Mouse (Mus musculus) forebrain, postnatal 0 days (tissue): Measurements from ENCODE around the gene Gm28036. TPM values are rescaled to one million over a fixed set of nuclear protein-coding genes. Genes with fewer than 3 reads are reported as not detected.
A peak's percentile ranks its signal among the peaks of the same experiment; 100 is the strongest.

Experiments
- ATAC-seq: fragments of 200-750 bp; cut with Nextera tagmentation; 2 replicates; pipeline ENCODE4 v1.8.0; 2017; ENCODE audit warnings: mild to moderate bottlenecking, moderate library complexity
- DNase-seq: peaks from one replicate; pipeline ENCODE4 v3.0.0-alpha.2; 2015
- H3K27ac ChIP-seq: fragments of 300-500 bp; sonication (generic); 2 replicates; pipeline ENCODE4 v1.5.1; 2014; ENCODE audit warnings: low read depth, mild to moderate bottlenecking, antibody characterized with exemption, low read length, moderate library complexity, mixed read lengths
- H3K27me3 ChIP-seq: fragments of 300-500 bp; sonication (generic); 2 replicates; pipeline ENCODE4 v1.6.1; 2014; ENCODE audit warnings: mild to moderate bottlenecking, low read length, mixed read lengths; ENCODE audit not compliant: insufficient read depth
- H3K36me3 ChIP-seq: fragments of 300-500 bp; sonication (generic); 2 replicates; pipeline ENCODE4 v1.6.1; 2014; ENCODE audit warnings: mild to moderate bottlenecking, moderate library complexity; ENCODE audit not compliant: insufficient read depth
- H3K4me1 ChIP-seq: fragments of 300-500 bp; sonication (generic); 2 replicates; pipeline ENCODE4 v1.6.1; 2014; ENCODE audit warnings: antibody characterized with exemption; ENCODE audit not compliant: insufficient read depth
- H3K4me2 ChIP-seq: fragments of 300-500 bp; sonication (generic); 2 replicates; pipeline ENCODE4 v1.6.1; 2014; ENCODE audit warnings: low read depth, mild to moderate bottlenecking, moderate library complexity
- H3K4me3 ChIP-seq: fragments of 300-500 bp; sonication (generic); 2 replicates; pipeline ENCODE4 v1.5.1; 2014; ENCODE audit warnings: low read depth, low read length, mixed read lengths
- H3K9ac ChIP-seq: fragments of 300-500 bp; sonication (generic); 2 replicates; pipeline ENCODE4 v1.6.1; 2014; ENCODE audit warnings: mild to moderate bottlenecking
- H3K9me3 ChIP-seq: fragments of 300-500 bp; sonication (generic); 2 replicates; pipeline ENCODE4 v1.6.1; 2016; ENCODE audit warnings: low read length
- CTCF ChIP-seq: sonication (generic); IDR thresholded peaks from 2 replicates; pipeline ENCODE4 v1.5.1; 2016; ENCODE audit warnings: antibody characterized with exemption, control low read depth, low read depth
- WGBS: fragments of 180-500 bp; shearing (Covaris S2); extraction: QIAGEN DNeasy Blood & Tissue Kit; methylation state at CpG from one replicate; pipeline ENCODE4 v1.1.7; 2014; 5-methylcytosine and 5-hydroxymethylcytosine counted together
- polyA plus RNA-seq: library from polyadenylated mRNA; unstranded; fragments of >200 nt; fragmentation: Nextera tagmentation; extraction: Ambion mirVana; gene quantifications from 2 replicates; pipeline ENCODE4 v1.2.1, GENCODE M21; 2015
- total RNA-seq: library from RNA; depleted of rRNA; stranded (reverse); fragments of >200 nt; gene quantifications from 2 replicates; pipeline ENCODE4 v1.2.3, GENCODE M21; 2014

Gm28036 gene
- total and polyA plus RNA-seq, 2 experiments from 2014 or later = 13.0 to 14.4 TPM

DNA sequence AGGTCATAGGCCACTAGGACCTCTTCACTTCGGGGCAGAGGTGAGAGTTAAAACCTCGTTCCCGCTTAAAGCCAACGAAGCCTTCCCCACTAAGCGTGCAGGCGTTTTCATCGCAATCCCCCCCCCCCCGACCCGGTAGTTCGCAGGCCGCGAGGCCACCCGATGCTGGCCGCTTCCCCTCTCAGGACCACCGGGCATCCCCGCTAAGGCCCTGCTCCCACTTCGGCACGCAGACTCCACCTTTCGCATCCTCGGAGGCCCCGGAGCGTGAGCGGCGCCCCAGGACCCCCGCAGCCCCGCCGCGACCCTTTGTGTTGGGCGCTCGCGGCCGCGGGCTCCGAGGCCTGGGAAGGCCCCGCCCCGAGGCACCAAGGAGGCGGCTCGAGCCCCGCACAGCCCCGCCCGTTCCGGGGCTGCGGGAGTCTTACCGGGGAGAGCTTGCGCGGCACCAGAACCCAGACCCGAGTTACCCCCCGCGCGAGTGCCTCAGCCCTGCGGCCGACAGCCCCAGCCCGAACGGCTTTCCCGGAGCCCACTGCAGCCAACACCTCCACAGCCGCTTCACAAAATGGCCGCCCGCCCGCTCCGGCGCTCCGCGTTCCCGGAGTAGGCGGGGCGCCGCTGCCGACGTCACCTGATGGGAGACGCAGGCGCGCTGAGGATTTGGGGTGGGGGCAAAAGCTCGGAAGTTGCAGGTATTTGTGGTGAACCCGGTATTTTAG, 15.4 kb downstream of the Gm28036 start, which contains the start of the genes Cpne1 and Rbm12:
Gene Cpne1, minus strand, starts transcription at position 608 of the 722 bp plus-strand sequence.
Gene Rbm12, minus strand, starts transcription at position 621 of the 722 bp plus-strand sequence.
- DNase-seq = peak; percentile 96
- peaks cover 8% of the 10 kb centered on the region for H3K4me1 ChIP-seq
- no peaks in the 10 kb centered on the region for H3K9me3 ChIP-seq
- peak within 1 kb of the TSS; percentile 99 for H3K4me3 ChIP-seq
- peak within 1 kb of the TSS; percentile 99 for H3K9ac ChIP-seq
- no peak for TF ChIP-seq CTCF
- H3K36me3 ChIP-seq = no peaks in the 10 kb centered on the region
- WGBS = 2% methylated on average over 74 of the region's 74 CpGs
- H3K27ac ChIP-seq = peak within 1 kb of the TSS; percentile 93
- no peaks in the 10 kb centered on the region for H3K27me3 ChIP-seq
- ATAC-seq = peak; percentile 97
- H3K4me2 ChIP-seq = peak within 1 kb of the TSS; percentile 54

DNA sequence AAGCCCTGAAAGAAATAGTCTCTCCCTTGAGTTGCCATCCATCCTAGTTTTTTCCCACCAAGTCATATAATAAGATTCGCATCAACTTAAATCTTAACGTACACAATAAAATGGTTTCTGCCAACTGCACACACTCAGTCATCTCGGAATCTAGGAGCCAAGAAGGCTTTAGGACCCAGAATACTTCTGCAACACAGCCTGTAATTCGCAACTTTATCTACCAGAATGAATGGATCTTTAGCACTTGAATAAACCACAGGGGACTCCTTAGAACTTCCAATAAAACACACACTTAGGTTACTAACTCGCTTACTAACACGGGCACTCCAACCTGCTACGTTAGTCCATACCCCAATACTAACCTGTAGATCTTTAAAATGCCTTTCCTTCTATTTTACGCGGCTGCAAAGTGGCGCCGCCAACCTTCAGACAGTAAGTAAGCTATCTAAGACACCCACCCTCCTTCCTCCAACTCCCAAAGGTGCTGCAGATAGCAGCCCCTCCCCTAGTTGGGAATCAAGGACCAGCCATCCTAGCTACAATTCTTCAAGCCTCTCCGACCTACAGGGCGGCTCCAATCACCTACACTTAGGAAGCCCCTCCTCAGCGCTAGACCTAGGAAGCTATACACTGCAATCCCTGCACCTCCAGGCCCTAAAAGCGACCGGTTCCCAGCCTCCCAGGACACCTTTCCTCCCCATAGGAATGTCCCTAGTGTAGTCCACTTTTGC, 16.1 kb downstream of the Gm28036 start:
- Histone ChIP-seq H3K4me1 (peaks cover 8% of the 10 kb centered on the region), H3K27me3 (no peaks in the 10 kb centered on the region), H3K4me2 (peak overlapping the region; percentile 54), H3K4me3 (peak overlapping the region; percentile 99), H3K27ac (peak overlapping the region; percentile 93), H3K9me3 (no peaks in the 10 kb centered on the region), H3K36me3 (no peaks in the 10 kb centered on the region), H3K9ac (peak overlapping the region; percentile 99)
- ATAC-seq = peak; percentile 70
- DNase-seq = peak; percentile 54
- under 1% methylated on average over 16 of the region's 16 CpGs for WGBS
- no peak for TF ChIP-seq CTCF

DNA sequence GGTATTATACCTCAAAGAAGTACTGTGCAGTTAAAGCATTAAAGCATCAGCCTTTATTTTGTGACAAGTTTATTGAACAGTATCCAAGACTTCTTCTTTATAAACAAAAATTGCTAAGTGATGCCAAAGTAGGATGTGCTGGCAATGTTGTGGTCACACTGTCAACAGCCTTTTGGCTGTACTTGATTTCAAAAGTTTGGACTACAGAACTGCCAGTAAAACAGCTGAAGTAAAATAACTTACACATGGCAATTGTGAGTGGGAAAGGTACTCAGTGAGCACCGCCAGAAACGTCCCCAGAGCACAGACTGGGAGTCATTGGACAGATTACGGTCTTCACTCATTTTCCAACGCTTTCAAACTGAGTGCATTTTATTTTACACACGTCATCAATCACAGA, 35.0 kb downstream of the Gm28036 start:
- H3K27ac ChIP-seq = no peak overlapping the region
- H3K4me1 ChIP-seq = no peaks in the 10 kb centered on the region
- no peaks in the 10 kb centered on the region for H3K27me3 ChIP-seq
- 66% methylated on average over 5 of the region's 5 CpGs for WGBS
- no peaks in the 10 kb centered on the region for H3K9me3 ChIP-seq
- peaks cover 17% of the 10 kb centered on the region for H3K36me3 ChIP-seq
- no peak for TF ChIP-seq CTCF
- H3K4me2 ChIP-seq = no peak overlapping the region
- DNase-seq = no peak
- no peak overlapping the region for H3K4me3 ChIP-seq
- no peak overlapping the region for H3K9ac ChIP-seq
- no peak for ATAC-seq

DNA sequence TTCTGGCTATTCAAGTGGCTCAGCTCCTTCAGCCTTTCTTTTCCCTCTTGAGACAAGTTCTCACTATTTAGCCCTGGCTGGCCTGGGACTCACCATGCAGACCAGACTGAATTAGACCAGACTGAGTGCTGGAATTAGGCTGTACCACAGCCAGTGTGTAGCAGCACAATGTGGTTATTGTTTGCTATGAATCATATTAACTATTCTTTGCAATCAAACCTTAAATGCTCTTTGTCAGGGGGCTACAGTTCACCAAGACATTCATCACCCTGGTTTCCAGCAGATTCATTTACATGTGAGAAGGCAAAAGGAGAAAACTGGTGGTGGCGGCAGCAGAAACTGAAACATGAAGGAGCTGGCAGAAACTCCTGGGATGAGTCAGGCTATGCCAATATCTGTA, 37.1 kb downstream of the Gm28036 start:
- 24% methylated on average over 1 of the region's 1 CpGs for WGBS
- Histone ChIP-seq H3K36me3 (no peaks in the 10 kb centered on the region), H3K4me1 (no peaks in the 10 kb centered on the region), H3K9ac (no peak overlapping the region), H3K4me3 (no peak overlapping the region), H3K27me3 (no peaks in the 10 kb centered on the region), H3K27ac (0 out of 2 replicates have a peak overlapping the region, but pooled peaks have one; percentile 35), H3K4me2 (no peak overlapping the region), H3K9me3 (no peaks in the 10 kb centered on the region)
- DNase-seq (no peak), ATAC-seq (peak; percentile 47; the same call in 1 of the 2 replicates)
- TF ChIP-seq CTCF = no peak

DNA sequence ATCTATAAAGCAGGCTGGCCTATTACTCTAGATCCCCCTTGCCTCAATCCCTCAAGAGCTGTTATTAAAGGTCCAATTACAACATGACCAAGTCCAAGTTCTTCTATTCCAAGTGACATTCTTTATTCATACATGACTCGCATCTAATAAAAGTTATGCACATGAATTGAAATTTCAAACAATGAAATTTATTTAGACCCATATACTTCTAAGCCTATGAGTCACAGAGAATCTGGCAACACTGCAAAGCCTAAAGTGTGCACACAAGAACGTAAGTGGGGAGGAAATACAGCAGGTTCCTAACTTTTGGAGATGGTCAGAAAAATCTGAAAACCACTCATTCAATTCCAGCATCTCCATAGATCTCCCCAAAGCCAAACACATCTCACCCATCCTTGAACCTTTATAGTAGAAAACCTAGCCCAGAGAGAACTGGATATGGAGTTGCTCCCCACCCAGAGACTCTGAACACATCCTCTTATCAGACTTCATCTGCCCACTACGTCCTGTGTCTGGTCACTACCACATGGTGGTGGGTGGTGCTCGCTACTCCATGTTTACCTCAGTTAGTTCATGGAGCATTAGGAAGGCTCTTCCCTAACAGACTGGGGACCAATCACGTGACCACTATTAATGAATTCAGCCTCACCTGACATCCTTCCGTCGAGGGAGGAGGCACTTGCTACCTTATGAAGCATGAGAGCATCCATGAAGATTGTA, 39.3 kb downstream of the Gm28036 start:
- ATAC-seq (no peak), DNase-seq (no peak)
- WGBS = 90% methylated on average over 7 of the region's 7 CpGs
- Histone ChIP-seq H3K27ac (no peak overlapping the region), H3K4me3 (no peak overlapping the region), H3K27me3 (no peaks in the 10 kb centered on the region), H3K36me3 (no peaks in the 10 kb centered on the region), H3K4me2 (no peak overlapping the region), H3K9me3 (no peaks in the 10 kb centered on the region), H3K9ac (no peak overlapping the region), H3K4me1 (peaks cover under 1% of the 10 kb centered on the region; the same call in 1 of the 2 replicates)
- no peak for TF ChIP-seq CTCF

DNA sequence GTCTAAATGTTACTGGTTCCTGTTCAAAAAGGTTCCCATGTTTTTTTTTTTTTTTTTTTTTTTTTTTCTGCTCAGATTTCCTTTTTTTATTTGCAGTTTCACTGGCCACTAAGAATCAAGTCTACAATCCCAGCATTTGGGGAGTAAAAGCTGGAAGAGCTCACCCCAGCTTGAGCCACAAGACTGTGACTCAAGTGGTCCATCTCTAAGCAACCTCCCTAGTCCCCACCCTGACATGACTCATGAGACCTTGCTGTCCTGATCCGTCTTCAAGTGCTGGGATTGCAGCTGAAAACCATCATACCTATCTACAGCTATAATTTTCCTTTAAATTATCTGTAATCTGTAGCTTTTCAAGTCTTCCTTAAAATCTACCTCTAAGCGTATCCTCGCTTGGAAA, 42.4 kb downstream of the Gm28036 start:
- TF ChIP-seq CTCF = no peak
- ATAC-seq (no peak), DNase-seq (no peak)
- H3K4me1 ChIP-seq = peaks cover 3% of the 10 kb centered on the region; the same call in 1 of the 2 replicates
- 85% methylated on average over 3 of the region's 3 CpGs for WGBS
- H3K36me3 ChIP-seq = no peaks in the 10 kb centered on the region
- H3K4me3 ChIP-seq = no peak overlapping the region
- H3K9ac ChIP-seq = no peak overlapping the region
- no peak overlapping the region for H3K4me2 ChIP-seq
- H3K27ac ChIP-seq = no peak overlapping the region
- no peaks in the 10 kb centered on the region for H3K27me3 ChIP-seq
- no peaks in the 10 kb centered on the region for H3K9me3 ChIP-seq
